Mouse (Mus musculus) embryonic stem cell, embryonic (primary cell): Measurements from ENCODE around the gene Tmem164.

Experiments
- CTCF ChIA-PET, 4 experiments: fragments of 300-600 bp in 2 of 4; fragments of 350-600 bp in 2 of 4; sonication (Branson Sonifier 250); formaldehyde crosslinking; loops; one replicate each; lab custom pipeline; 2022; ENCODE audit warnings: inconsistent platforms in 2 of 4; lab: Charles Lee
- POLR2A ChIA-PET, 4 experiments: fragments of 300-600 bp in 2 of 4; fragments of 350-600 bp in 2 of 4; sonication (Branson Sonifier 250); formaldehyde crosslinking; loops; one replicate each; lab custom pipeline; 2022; ENCODE audit warnings: antibody characterized with exemption in 4 of 4, inconsistent platforms in 1 of 4; lab: Charles Lee

Tmem164 gene

DNA sequence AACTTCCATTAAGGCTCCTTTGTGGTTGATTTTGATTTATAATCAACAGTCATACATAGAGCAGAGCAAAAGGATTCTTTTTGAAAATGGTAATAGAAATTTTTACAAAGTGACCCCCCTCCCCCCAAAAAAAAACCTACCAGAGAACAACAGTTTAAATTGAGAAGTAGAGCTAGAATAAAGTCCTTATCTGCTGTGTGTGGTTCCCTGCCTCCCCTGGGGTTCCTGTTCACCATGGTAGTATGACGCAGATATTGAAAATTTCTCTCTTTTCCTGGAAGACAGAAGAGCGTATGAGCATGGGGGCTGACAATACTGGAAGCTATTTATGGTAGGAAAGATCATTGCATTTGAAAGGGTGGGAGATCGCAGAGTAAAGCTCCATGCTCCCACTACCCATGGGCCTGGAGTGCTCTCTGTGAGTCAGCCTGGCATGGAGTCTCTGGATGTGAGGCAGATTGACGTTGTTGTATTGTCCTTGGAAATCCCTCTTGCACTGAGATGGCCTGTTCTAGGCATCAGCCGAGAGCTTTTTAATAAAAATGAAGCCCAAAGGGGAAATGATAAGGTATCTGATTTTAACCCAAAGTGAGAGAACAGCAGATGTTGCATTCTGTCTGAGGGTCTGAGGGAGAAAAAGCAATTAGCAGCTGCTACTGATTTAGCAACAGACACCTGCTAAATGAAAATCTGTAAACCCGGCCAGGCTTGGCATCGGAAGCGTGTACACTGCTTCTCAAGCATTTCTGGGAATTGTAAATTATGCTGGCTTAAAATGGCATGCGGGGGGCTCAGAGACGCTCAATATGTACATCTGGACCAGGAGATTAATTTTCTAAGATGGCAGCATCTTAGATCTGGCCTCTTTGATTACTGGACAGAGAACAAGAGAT, 105.2 kb downstream of the Tmem164 start:
- POLR2A ChIA-PET, result no interaction called here

DNA sequence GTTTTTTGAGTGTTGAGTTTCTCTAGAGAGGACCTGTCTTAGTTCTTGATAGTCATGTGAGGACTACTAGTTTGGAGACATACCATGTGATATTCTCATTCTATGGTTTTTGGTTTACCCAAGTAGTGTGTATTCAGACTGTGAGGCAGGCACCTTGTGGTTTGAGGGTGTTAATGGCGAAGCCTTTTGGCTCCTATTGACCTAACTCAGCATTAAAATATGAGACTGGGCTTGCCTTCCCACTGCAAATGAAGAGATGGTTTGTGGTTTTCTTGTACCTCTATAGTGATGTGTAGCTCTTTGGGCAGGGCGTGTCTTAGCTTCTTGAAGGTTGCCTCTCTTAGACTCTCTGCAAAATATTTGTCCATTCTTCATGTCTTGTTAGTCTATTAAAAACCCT, 111.0 kb downstream of the Tmem164 start:
- POLR2A ChIA-PET, result no interaction called here
- CTCF ChIA-PET, result interaction anchor here in 1 of 4 experiments (0.9 kb wide), 1 partner anchor 16 kb away, joined by 4 read pairs; no protein-coding TSS in a partner anchor

More for the DNA sequence above, 105.2 kb downstream of the Tmem164 start:
- CTCF ChIA-PET, result interaction anchor here in 2 of 4 experiments (0.7 to 1.4 kb wide), 2 partner anchors 20 to 22 kb away, joined by 3 read pairs; no protein-coding TSS in a partner anchor

DNA sequence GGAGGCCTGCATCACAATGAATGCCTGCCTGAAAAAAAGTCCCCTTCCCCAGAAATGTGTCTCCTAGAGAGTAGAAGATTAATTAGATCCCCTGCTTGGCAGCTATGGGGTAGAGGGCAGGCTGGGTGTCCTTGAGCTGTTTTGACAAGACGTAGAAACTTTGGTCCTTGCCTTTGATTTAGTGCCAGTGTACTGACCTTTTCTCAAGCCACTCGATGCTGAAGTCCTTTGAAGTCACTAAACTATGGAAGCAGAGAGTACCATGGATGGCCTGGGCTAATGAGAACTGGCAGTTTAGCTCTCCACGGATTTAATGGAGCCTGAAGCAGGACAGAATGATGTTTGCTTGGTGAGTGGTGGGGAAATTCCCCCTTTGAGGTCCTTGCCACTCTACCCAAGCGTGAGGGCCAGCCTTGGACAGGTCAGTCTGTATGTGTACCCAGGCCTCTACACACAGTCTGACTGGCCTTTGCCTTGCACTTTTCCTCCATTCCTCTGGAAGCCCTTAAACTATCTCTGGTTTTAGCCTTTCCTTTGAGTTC, 112.9 kb downstream of the Tmem164 start:
- CTCF ChIA-PET, result no interaction called here
- POLR2A ChIA-PET, result interaction anchor here in 1 of 4 experiments (0.6 kb wide), 1 partner anchor 106 kb away, joined by 4 read pairs; no protein-coding TSS in a partner anchor

DNA sequence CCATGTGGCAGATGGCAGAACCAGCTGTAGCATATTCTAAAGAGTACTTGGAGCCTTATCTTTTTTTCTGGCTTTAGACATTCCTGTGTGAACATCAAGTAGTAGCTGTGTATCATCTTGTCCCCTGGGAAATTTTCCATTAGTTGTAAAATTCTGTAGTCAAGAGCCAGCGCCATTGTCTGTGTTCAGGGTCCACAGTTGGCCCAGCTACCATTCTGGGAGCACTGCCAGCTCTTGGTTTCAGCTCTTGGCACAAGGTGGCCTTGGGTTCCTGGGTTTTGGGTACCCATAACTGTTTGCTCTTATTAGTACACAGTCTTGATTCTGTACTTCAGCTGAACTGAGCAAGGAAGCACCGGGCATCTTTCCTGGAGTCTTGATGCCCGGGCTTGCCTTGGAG, 123.4 kb downstream of the Tmem164 start:
- POLR2A ChIA-PET, result interaction anchor here in 1 of 4 experiments (0.7 kb wide), 1 partner anchor 106 kb away, joined by 3 read pairs; no protein-coding TSS in a partner anchor
- CTCF ChIA-PET, result no interaction called here

DNA sequence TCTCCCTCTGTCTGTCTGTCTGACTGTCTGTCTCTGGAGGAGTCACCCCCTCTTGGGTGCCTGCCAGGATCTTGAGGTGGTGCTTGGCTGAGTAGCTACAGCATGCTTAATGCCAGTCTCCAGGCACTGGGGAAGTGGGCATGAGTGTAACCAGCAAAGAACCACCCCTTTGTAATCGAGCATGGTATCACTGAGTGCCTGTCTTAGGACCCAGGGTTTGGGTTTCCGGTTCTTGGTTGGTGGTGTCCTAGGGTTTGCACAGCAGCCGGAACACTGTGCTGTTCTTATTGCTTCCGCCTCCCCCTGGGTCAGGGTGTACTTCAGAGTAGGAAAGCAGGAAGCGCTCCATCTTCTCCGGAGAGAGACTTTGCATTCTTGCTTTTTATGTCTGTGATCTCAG, 124.9 kb downstream of the Tmem164 start:
- ChIA-PET POLR2A (interaction anchor here in 1 of 4 experiments (0.7 kb wide), 1 partner anchor 10 kb away, joined by 3 read pairs; no protein-coding TSS in a partner anchor), CTCF (interaction anchor here (0.9 to 1.7 kb wide), 8 partner anchors 9 to 434 kb away, joined by 3 to 9 read pairs (median 4); no protein-coding TSS in a partner anchor)

DNA sequence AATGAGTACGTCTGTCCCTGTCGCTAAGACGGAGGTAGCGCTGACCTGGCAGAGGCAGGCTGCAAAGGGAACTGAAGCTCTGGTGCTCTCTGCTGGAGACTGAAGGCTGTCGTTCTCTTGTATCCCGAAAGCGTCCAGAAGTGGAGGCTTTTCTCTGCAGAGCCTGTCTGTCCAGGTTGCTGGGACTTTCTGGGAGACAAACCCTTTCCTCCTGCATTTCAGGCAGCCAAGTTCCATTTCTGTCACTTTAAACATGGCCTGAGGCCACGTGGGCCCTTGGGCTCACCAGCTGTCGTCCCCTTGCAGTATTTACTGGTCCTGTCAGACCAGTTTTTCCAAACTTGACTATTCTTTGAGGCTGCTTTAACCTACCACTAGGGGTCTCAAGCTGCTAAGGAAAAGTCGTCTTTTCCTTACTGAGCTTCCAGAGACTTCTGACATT, 125.4 kb downstream of the Tmem164 start:
- CTCF ChIA-PET, result interaction anchor here (0.6 to 1.7 kb wide), 17 partner anchors 9 to 1468 kb away, joined by 3 to 9 read pairs (median 3); no protein-coding TSS in a partner anchor
- POLR2A ChIA-PET, result interaction anchor here in 1 of 4 experiments (0.7 kb wide), 1 partner anchor 9 kb away, joined by 3 read pairs; no protein-coding TSS in a partner anchor

DNA sequence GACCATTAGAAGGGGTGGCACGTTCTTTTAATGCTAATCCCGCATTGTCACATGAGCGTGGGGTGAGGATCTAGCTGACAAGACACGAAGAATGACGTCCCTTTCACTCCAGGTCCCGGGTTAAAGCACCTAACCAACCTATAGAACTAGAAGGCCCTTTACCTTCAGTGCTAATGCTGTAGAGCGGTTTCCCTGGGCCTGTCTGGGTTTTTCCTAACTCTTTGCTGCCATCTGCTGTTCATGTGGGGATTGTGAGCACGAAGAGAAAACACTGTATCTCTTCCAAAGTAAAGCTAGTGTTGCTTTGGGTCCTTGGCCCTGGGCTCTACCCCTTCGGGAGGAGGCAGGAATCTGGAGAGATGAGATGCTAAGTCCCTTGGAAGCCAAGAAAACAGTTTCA, 127.2 kb downstream of the Tmem164 start:
- POLR2A ChIA-PET, result interaction anchor here in 1 of 4 experiments (1.0 kb wide), 1 partner anchor 167 kb away, joined by 3 read pairs; no protein-coding TSS in a partner anchor
- CTCF ChIA-PET, result interaction anchor here (0.6 to 1.0 kb wide), 14 partner anchors 9 to 819 kb away, joined by 3 to 4 read pairs (median 3); partner anchors contain the start of gene Acsl4 (in 1 of the 4)

DNA sequence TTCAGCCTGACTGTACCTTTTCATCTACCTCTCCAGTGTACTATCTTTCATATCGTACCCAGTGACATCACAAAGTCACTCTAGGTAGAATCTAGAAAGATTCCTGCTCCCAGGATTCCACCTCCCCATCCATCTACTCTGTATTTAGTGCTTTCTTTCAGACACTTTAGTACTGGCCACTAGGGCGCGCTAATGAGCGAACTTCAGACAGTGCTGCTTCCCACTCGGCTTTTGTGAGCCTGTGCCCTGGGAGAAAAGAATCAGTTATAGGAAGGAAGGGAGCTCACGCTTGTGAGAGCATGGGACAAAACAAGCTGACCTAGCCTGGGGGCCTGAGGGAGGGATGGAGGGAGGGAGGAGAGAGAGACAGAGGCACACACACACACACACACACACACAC, 131.9 kb downstream of the Tmem164 start:
- ChIA-PET CTCF (interaction anchor here in 3 of 4 experiments (0.6 to 1.5 kb wide), 7 partner anchors 8 to 631 kb away, joined by 3 to 5 read pairs (median 3); no protein-coding TSS in a partner anchor), POLR2A (interaction anchor here in 1 of 4 experiments (1.5 kb wide), 1 partner anchor 238 kb away, joined by 4 read pairs; no protein-coding TSS in a partner anchor)

DNA sequence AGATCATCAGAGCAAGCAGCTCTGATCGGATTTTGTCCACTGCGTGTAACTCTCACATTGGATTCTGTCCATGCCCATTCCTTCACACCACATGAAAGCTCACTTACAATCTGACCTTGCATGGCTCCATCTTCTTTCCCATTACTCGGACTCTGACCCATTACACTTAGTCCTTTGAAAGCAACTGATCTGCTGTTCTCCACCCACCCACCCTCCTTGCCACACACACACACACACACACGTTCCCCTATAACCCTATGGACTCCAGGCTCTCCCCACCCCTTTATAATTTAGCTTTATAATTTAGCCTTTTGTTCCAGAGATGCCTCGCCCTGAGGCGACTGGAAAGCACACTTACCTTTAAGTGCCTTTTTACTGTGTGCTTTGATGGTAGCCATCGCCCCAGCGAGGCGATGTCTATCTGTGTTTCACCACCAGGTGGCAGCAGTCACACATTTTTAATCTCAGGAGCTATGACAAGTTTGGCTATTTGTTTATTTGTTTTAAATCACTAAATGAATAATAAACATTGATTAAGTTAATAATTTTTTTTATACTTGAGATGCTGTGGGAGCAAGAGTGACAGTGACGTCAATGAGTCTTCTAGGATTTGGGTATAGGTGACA, 137.0 kb downstream of the Tmem164 start:
- ChIA-PET POLR2A (interaction anchor here in 1 of 4 experiments (1.2 kb wide), 1 partner anchor 148 kb away, joined by 3 read pairs; the partner anchor contains the start of gene Ammecr1), CTCF (interaction anchor here (0.5 to 2.6 kb wide), 23 partner anchors 9 to 627 kb away, joined by 3 to 14 read pairs (median 4); no protein-coding TSS in a partner anchor)

DNA sequence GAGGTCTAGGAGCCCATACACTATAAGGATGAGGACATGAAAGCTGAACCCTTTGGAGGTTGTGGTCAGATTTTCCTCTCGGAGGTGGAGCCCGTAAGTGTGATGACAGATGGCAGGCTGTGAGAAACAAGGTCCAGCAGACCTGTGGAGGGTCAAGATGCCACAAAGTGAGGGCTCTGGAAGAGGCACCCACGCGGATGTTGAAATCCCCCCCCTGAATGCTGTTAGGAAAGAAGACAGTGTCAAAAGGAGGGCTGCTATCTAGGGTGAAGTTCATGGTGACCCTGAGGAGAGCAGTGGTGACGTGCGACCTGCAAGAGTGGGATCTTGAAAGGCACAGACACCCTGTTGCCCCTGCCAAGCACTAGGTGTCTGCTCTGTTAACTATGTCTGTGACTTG, 140.0 kb downstream of the Tmem164 start:
- ChIA-PET POLR2A (no interaction called here), CTCF (interaction anchor here (0.6 to 1.9 kb wide), 5 partner anchors 8 to 237 kb away, joined by 3 to 11 read pairs (median 3); no protein-coding TSS in a partner anchor)

DNA sequence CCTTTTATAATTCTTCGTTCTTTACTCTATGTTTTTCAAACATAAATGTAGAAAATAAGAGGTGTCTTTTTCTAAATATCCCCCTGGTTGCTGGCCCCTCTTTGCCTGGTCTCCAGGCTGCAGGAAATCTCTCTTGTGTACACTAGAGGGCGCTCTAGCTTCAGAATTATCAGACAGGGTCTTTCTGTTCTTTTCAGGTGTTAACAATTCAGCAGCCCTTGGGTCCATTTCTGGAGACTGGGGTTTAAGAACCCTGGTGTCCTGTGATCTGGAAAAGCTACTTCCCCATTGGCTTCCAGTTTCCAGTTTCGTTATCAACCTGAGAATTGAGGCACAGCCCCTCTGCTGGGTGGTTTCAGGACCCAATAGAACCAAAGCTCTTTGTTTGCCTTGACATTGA, 140.6 kb downstream of the Tmem164 start:
- ChIA-PET POLR2A (interaction anchor here in 1 of 4 experiments (1.1 kb wide), 1 partner anchor 259 kb away, joined by 3 read pairs; no protein-coding TSS in a partner anchor), CTCF (interaction anchor here (0.6 to 1.9 kb wide), 12 partner anchors 8 to 237 kb away, joined by 3 to 11 read pairs (median 4); no protein-coding TSS in a partner anchor)

DNA sequence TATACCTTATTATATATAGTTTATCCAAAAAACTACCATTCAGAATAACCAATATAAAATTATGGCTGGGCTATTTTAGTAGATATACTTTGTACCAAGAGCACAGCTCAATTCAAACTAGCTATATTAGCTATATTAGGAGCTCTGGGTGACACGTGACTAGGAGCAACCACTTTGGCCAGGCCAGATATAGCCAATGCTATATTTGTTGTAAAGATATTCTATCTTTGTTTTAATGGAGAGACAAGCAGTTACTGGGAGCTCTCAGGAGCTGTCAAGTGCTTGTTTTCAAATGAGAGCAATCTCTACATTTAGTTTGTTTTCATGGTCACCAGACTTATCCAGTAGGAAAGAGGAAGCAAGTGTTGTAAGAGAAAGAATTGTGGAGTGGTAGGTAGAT, 144.1 kb downstream of the Tmem164 start:
- POLR2A ChIA-PET, result no interaction called here
- CTCF ChIA-PET, result no interaction called here

DNA sequence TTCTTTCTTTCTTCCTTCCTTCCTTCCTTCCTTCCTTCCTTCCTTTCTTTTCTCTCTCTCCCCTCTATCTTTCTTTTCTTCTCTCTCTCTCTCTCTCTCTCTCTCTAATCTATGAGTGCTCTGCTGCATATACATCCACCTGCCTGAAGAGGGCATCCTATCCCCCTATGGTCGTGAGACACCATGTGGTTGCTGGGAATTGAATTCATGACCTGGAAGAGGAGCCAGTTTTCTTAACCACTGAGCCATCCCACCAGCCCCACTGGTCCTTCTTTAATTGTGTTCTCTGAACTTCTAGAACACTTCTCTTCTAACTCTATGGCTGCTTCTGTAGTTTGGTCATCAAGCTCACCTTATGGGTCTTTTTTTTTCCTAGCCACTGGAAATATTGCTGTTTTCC, 146.4 kb downstream of the Tmem164 start:
- ChIA-PET CTCF (no interaction called here), POLR2A (interaction anchor here in 1 of 4 experiments (0.7 kb wide), 1 partner anchor 48 kb away, joined by 6 read pairs; no protein-coding TSS in a partner anchor)

DNA sequence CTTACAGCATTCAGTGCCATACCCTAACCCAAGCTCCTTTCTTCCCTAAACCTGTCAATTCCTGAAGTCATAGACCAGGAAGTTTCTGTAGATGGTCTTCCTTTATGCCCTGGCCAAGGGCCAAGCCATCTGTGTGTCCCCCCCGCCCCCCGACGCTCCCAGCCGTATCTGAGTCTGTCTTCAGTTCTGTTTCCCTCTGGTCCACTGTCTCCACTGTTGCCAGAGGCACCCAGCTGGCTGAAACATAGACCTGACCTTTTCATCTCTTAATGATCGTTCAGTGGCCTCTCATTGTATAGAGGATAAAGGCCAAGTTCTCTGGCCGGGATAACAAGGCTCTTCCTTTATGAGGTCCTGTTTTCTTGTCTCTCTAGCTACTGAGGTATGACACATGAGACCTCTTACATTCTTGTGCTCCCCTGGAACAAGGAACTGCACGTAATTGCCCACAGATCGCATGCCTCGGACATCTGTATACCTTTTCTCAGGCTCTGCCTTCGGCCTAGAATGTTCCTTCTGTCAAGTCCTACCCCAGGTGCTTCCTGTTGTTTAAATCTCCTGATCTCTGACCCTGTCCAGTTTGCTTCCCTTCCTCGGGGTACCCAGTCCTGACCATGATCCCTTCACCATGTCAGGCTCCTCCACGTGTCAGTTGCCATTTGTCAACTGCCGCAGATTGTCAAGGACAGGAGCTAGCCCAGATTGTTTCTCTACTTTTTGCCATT, 147.1 kb downstream of the Tmem164 start:
- CTCF ChIA-PET, result no interaction called here

DNA sequence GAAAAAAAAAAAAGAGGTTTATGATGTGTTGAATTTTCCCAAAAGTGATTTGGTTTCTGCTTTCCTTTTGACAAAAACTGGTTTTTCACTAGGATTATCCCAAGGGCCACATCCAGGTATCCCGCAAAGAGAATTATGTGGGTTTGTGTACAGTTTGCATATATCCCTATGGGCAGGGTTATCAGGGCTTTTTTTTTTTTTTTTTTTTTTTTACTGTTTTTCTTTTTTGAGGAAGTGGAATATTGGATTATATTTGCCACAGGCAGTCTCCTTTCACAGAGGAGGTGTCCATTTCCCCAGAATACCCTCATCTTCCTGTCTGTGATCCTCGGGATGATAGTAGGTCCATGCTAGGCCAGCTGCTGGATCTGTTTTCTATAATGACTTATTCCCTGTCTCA, 148.1 kb downstream of the Tmem164 start:
- ChIA-PET CTCF (no interaction called here), POLR2A (no interaction called here)

More for the DNA sequence above, 147.1 kb downstream of the Tmem164 start:
- POLR2A ChIA-PET, result interaction anchor here in 1 of 4 experiments (0.7 kb wide), 1 partner anchor 47 kb away, joined by 6 read pairs; no protein-coding TSS in a partner anchor

DNA sequence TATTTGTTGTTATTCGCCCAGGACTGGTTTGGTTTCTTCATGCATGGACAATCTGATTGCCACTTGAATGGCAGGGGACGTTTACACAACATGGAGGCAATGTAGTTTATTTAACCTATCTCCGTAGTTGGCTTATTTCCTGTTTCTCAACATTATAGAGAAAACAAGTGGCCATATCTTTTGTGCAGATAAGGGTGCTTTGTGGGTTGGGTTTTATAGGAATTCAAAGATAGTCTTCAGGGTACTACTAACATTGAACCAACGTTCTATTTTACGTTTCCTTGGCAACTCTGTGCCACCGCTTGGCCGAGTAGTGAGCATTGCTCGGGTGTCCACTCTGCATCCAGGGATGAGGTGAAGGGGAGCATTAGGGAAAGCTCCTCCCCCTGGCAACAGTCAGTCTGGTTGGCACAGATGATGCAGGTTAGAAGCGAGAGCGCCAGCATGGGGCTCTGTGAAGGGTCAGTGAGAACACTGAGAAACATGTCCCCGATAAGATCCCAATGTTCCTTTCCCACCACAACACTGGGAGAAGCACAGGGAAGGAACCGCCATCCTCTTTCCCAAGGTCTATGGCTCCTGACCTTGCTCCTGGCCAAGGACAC, 148.8 kb downstream of the Tmem164 start:
- ChIA-PET CTCF (no interaction called here), POLR2A (no interaction called here)

DNA sequence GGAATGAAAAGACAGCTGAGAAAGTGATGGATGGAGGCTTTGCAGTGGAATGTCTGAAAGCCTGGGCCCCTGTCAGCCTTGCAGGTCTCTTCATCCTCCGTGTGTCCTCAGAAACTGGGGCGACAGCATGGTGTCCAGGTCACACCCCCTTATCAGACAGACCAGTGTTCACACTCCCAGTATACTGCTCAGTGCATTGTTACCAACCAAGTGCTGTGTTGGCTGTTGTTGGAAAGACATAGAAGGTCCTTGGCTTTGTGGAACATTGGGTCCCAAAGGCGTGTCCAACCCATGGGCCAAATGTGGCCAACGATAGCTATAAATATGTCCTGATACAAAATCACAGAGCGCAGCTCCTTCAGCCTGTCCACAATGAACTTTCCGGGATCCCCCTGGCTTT, 149.4 kb downstream of the Tmem164 start:
- ChIA-PET CTCF (no interaction called here), POLR2A (no interaction called here)
